Mouse (Mus musculus) layer of hippocampus, postnatal 36 days (tissue): ENCODE results near the gene Slc23a4. TPM values are rescaled to one million over a fixed set of nuclear protein-coding genes. Genes with fewer than 3 reads are reported as not detected.

Source experiments
- DNase-seq, 2 experiments: peaks; one replicate each; pipeline ENCODE4 v3.0.0; 2022
- total RNA-seq, 2 experiments: library from RNA; stranded (reverse); gene quantifications; 2 replicates each; pipeline ENCODE4 v1.2.3; 2021

Slc23a4 gene
- total RNA-seq, 2 experiments from 2014 or later = 0.88 to 1.1 TPM

DNA sequence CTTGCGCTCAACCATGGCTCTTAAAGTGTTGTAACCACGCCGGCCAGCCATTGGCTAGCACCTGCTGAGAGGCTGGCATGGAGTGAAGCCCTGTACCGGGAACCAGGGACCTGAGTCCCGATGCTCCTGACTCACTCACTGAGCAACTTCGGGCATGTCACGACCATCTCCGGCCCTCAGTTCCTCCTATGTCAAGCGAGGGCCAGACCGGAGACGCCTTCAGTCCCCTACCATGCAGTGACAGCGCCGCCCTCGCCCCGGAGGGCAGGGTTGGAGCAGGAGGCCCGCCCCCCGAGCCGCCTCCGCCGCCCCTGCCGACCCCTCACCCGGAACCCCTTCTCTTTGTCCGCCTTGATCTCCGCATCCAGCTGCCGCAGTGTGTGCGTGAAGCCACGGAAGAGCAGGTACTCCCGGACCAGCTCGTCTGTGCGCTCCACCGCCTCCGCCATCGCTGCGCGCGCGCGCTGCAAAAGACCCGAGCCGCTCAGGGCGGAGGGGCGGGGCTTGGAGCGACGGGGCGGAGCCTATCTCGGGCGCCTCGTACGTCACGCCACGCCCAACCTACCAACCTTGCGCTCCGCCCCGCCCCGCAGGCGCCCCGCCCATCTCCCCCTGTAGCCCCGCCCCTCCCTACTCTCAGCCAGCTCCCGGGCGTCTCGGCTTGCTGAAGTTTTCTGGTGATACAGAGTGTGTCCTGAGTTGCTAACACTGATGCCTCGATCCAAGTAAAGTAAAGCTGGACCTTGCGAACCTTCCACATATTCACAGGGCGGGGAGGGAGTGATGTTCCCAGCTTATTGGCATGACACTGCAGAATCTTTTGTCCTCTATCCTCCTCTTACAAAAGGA lies 77.6 kb downstream of the Slc23a4 start, which contains the start of gene Wdr91:
TSS of gene Wdr91 (minus strand) at position 506 of the 849 bp plus-strand sequence.
- DNase-seq = peak; percentile 90

DNA sequence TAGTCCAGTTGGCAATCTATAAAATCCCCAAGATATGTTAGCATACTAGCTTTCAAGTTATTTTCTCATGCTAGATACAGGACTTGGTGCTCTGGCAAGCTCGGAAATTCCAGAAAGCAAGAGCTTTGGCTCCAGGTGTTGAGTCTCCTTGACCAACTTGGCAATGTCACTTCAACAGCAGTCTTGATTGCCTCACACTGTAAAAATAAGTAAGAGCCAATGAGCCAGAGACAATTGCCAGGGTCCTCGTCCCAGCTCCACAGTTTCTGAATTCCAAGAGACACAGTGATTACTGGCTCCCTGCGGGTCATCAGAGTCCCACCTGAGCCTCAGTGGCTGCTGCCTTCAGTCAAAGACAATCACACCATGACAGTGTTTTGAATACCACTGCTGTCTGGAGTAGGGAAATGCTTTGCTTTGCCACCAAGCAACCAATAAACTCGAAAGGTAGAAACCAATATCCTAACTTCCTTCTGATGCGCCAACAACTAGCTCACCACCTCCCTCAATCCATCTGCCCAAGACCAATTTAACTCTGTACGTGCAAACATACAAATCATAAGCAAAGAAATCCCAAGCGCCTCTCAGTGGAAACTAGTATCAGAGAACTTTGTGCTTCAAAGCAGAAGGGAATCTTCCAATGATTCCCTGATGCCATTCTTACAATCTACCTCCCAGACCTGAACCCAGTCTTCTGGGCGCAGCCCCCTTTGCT lies 78.4 kb downstream of the Slc23a4 start:
- DNase-seq = no peak

DNA sequence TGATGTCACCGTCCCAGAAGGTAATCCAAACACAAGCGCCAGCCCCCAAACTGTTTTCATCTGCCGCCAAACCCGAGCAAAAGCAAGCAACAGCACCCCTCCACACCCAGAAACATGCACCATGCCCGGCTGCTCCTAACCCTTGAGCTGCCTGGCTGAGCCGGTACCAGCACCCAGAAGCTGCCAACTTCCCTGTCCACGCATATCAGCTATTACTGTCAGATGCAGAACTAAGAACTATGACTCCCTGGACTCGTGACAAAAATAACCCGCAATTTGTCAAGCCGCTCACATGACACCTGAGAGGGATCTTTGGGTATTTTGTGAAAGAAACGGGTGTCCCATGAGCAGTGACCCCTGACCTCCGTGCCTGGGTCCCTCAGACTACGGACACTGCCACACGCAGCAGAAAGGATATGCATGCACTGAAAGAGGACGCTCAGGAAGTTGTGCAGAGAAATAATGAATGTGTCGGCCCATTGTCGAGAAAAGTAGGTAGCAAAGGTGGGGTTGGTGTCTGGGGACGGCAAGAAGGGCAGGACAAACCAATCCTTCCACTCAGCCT lies 80.4 kb downstream of the Slc23a4 start:
- DNase-seq = no peak

DNA sequence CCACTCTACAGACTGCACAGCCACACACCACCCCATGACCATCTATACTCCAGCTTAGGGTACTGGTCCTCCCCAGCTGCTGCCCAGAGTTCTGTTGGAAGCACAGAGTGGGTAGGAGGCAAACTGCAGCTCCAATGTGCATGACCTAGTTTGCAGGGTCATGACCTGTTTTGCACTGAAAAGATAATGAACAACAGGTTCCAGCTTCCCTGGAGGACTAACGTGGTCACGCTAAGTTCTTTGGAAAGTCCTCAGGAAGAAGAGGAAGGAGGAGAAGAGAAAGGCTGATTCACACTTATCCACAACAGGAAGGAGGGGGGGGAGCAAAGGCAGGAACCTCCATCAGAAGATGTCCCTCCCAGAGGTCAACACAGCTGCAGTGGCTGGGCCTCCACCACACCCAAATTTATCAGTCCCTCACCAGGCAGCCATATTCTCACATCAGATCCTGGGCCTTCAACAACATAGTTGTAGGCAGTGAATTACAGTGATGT lies 81.0 kb downstream of the Slc23a4 start:
- DNase-seq = no peak

DNA sequence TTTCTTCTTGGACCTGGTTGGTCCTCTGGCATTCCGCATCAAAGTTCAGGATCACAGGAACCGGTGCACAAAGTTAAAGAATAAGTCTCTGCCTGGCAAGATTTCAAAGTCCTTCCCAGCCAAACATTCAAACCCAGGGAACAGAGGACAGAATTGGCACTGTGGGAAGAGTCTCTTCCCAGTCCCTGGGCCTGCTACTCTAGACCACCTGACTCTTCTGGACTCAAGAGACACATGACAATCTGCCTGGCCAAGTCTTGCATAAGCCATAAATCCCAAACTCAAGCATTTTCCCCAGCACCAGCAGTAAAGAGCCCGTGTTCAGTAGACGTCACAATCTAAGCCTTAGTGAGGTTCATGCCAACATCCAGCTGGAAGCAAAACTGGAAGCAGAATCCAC lies 81.5 kb downstream of the Slc23a4 start:
- DNase-seq = no peak

DNA sequence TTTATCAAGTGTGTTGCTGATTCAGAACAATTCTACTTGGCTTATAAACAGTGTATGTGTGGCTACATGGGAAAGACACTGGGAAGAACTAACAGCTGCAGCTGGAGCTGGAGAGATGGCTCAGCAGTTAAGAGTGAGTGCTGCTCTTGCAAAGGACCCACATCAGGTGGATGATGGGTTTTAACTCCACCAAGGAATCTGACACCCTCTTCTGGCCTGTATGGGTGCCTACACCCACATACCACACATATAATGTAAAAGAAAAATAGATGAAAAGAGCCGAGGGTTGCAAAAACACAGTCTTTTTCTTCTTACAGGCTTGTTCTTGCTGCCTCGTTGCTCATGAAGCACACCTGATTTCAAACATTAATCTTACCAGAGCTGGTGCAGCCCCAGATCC lies 82.1 kb downstream of the Slc23a4 start:
- DNase-seq = no peak

DNA sequence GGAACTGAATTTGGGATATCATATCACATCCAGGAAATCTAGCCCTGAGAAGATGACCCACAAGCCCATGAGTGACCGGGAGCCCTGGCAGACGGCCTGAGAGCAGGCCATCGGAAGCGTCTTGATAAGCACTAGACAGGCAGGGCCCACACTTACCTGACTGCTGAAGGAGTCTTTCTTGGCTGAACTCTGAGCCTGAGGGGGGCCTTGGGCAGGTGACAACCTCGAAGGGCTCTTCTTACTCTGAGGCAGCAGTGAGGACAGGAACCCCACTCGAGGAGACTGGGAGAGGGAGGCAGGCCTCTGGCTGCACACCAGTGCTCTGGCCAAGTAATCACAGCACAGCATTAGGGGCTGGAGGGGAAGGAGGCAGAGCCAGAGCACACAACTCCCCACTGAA lies 83.8 kb downstream of the Slc23a4 start:
- DNase-seq = no peak

DNA sequence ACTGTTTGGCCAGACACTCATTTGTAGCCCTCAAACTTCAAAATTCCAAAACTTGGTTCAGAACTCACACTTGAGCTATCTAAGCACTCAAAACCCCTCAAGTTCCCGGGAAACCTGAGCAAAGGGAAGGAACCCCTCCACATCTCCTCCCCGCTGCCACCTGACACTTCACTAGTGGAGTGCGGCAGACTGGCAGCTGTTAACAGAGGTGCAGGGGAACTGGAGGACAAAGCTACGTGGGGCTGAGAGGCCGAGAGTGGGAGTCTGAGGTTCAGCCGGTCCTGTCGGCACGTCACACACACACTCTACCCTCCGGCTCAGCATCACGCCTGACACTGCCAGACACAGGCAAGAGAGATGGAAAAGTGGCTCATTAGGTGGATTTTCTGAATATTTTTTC lies 84.4 kb downstream of the Slc23a4 start:
- no peak for DNase-seq

DNA sequence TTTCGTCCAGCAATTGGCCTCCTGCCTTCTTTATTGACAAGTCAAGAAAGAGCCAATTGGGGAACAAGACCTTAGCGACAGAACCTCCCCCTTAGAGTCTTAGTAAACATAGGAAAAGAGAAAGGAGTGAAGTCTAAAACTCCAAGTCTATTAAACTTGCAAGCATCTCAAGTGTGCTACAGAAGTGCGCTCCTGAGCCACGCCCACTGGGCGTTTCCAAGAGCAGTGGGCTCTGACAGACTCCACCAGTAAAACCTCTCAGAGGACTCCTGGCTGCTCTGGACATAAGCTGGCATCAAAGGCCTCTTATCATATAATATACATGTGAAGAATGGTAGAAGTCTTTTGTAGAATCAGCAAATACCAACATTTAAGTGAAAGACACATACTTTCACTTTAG lies 84.8 kb downstream of the Slc23a4 start:
- DNase-seq = no peak

DNA sequence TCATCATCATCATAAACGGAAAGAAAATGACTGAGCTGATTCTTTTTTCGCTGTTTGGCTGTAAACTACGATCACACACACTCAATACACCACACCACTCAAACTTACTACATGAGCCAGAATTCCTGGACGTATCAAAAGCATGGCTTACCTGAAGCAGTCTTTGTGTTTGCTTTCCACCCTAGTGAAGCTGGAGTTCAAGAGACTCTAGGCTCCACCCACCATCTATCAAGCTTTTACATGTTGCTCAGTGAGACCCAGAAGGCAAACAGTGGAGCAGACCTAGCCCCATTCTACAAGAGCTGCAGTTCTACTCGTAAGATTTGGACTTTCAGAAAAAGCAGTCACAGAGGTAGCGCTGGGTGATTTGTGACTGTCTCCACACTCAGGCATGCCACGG lies 85.6 kb downstream of the Slc23a4 start:
- DNase-seq = no peak

DNA sequence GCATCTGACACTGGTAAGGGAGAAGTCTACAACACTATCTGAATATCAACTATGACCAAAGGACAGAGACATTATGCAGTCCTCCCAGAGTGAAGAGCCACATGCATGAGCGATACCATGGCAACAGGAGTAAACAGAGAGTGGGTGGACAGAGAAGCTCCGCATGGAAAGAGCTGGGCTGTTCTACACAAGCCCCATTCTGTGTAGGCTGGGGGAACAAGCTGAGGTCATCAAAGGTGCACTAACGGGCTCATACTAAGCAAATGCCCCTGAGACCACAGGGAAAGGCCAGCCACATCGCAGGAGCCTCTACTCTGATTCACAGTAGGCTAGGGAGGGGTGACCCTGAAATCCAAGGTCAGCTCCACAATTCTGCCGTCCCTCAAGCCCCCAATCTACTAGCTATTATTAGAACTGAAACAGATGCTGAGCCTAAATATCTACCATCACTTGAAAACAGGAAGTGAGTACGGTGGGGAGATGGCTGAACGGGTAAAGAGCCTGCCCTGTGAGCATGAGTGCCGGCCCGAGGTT lies 86.2 kb downstream of the Slc23a4 start:
- no peak for DNase-seq

DNA sequence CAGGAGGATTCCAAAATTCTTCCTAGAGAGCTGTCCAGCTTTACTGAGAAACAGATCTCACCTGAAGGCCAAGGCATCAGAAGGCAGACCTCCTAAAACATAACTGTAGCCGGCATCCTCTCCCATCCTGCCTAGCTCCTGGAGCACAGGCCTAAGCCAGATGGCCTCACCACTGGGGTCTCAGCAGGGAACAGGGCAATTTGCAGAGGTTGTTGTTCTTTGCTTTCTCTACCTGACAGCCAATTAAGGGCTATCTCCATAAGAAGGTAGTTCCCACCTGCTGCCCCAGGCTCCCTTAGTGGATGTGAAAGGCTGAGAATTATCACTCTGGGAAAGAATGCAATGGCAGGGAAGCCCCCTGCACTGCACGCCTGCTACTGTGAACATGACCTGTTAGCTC lies 87.2 kb downstream of the Slc23a4 start:
- DNase-seq = no peak

DNA sequence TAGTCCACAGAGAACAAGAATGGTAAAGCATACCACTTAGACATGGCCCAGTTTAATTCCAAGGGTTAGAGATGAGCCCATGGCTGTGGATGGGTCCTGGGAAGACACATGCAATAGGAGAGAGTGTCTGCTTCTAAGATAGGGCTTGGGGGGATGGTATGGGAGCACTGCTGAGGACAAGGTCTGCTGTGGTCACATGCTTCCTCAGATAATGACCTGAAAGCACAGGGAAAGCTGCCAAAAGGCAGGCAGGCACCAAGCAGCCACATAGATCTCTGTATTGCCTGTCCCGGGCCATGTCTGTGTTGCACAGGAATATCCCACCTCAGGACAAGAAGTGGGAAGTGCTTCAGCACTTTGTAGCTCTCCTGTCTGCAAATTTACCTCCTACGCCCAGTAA lies 89.1 kb downstream of the Slc23a4 start:
- no peak for DNase-seq

DNA sequence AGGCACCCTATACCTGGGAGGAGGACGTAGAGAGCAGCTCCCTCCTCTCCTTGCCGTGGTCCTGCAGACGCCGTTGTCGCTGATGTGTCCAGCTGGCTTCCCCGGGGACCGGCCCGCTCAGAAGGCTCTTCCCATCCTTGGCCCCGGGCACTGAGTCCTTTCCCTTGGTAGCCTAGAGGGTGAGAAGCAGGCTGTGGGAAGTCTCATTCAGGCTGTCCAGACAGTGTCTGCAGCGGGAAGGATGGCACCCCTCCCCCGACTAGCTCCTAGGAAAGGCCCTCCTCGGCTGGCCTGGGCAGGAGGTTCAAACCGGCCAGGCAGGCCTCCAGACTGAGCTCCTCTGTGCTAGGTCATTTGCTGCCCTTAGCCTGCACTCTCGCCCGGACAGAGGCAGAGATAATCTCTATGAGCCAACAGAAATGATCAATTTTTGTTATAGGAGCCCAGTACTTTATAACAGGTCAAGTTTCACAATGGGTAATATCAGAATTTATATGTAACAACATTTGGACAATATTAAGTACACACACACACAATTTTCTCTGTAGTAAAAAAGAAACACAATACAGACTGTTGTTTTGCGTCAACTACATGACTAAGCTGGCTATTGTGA lies 91.9 kb downstream of the Slc23a4 start:
- DNase-seq = no peak

DNA sequence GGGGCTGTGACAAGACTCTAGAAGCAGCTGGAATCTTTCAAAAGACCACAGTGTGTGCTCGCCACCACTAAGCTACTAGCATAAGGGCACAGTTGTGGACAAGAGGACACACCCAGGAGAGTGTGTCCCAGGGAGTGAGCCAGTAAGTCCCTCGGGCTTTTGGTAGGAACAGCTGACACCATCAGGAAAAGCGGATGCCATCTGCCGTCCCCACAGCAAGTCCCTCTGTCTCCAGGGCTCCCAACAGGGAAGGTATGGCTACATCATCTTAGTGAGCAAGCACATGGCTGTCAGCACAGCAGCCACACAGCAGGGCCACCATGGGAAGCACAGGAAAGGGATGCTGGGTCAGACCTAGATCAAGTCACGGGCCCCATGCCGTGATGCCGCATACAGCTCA lies 92.6 kb downstream of the Slc23a4 start:
- DNase-seq = no peak

Other genes starting within 250 kb of the Slc23a4 start
- gene Agbl3, start 208.0 kb downstream of the Slc23a4 start, total RNA-seq = 10 to 100 TPM; 13.7 to 13.8 TPM
- 1 to 10 TPM; 1.8 to 2.4 TPM for gene Tmem140, start 125.3 kb downstream of the Slc23a4 start, total RNA-seq
- 1 to 10 TPM; 5.9 to 7.5 TPM for gene Cyren, start 110.3 kb downstream of the Slc23a4 start, total RNA-seq
- 10 to 100 TPM; 35.1 to 36.5 TPM for gene Wdr91, start 77.5 kb downstream of the Slc23a4 start, total RNA-seq
- gene Stra8, start 68.2 kb downstream of the Slc23a4 start, total RNA-seq = not detected
- 10 to 100 TPM; 45.9 to 50.6 TPM for gene Cnot4, start 145.3 kb upstream of the Slc23a4 start, total RNA-seq
- 10 to 100 TPM; 28.3 to 29.7 TPM for gene Nup205, start 189.0 kb upstream of the Slc23a4 start, total RNA-seq